Mouse (Mus musculus): ENCODE data around the gene Phb2. TPM values are rescaled to one million over a fixed set of nuclear protein-coding genes. Genes with fewer than 3 reads are reported as not detected.

Phb2 gene
- 151 and 193 TPM in 2 replicates for polyA plus RNA-seq (2012; rRNA removed)

GRCm38 (mm10) chr6:124711824-124712782 is at the start of gene Phb2, which contains the start of gene Emg1:
Gene Phb2, plus strand, starts transcription at chr6:124712336.
Gene Emg1, minus strand, starts transcription at chr6:124712178.

GRCm38 (mm10) chr6:124662477-124663423 is 49.4 kb upstream of the Phb2 start, which contains the start of gene Lpcat3:
Gene Lpcat3, plus strand, starts transcription at chr6:124663027.

GRCm38 (mm10) chr6:124738511-124739023 is 26.4 kb downstream of the Phb2 start, which contains the start of gene Ptpn6:
Gene Ptpn6, minus strand, starts transcription at chr6:124738714.

GRCm38 (mm10) chr6:124740888-124741761 is 29.0 kb downstream of the Phb2 start, which contains the start of gene Grcc10:
Gene Grcc10, minus strand, starts transcription at chr6:124741374.

GRCm38 (mm10) chr6:124755831-124756595 is 43.9 kb downstream of the Phb2 start, which contains the start of the genes Gm45234 and Atn1:
Gene Gm45234, minus strand, starts transcription at chr6:124756021.
Gene Atn1, minus strand, starts transcription at chr6:124756524.

Other genes with a start within 250 kb of the Phb2 start
- 1.5 and 1.6 TPM in 2 replicates for gene Clstn3, start 247.5 kb upstream of the Phb2 start, polyA plus RNA-seq (2012; rRNA removed)
- 0.87 and 1.7 TPM in 2 replicates for gene C1rl, start 219.2 kb upstream of the Phb2 start, polyA plus RNA-seq (2012; rRNA removed)
- 16.3 and 21.3 TPM in 2 replicates for gene C1ra, start 199.9 kb upstream of the Phb2 start, polyA plus RNA-seq (2012; rRNA removed)
- gene C1s1, start 170.0 kb upstream of the Phb2 start, polyA plus RNA-seq (2012; rRNA removed), result 25.9 and 28.2 TPM in 2 replicates
- gene C1rb, start 142.0 kb upstream of the Phb2 start, polyA plus RNA-seq (2012; rRNA removed), result not detected in 2 replicates
- not detected in 2 replicates for gene C1s2, start 76.3 kb upstream of the Phb2 start, polyA plus RNA-seq (2012; rRNA removed)
- 102 and 141 TPM in 2 replicates for gene Lpcat3, start 49.3 kb upstream of the Phb2 start, polyA plus RNA-seq (2012; rRNA removed)
- gene Emg1, start 158 bp upstream of the Phb2 start, polyA plus RNA-seq (2012; rRNA removed), result 36.9 and 39.0 TPM in 2 replicates
- 22.8 and 27.5 TPM in 2 replicates for gene Ptpn6, start 26.4 kb downstream of the Phb2 start, polyA plus RNA-seq (2012; rRNA removed)
- 180 and 222 TPM in 2 replicates for gene Grcc10, start 29.0 kb downstream of the Phb2 start, polyA plus RNA-seq (2012; rRNA removed)
- gene Gm45234, start 43.7 kb downstream of the Phb2 start, polyA plus RNA-seq (2012; rRNA removed), result not detected in 2 replicates
- 52.2 and 59.6 TPM in 2 replicates for gene Atn1, start 44.2 kb downstream of the Phb2 start, polyA plus RNA-seq (2012; rRNA removed)
- gene Eno2, start 57.3 kb downstream of the Phb2 start, polyA plus RNA-seq (2012; rRNA removed), result 8.6 and 8.8 TPM in 2 replicates
- gene Lrrc23, start 67.4 kb downstream of the Phb2 start, polyA plus RNA-seq (2012; rRNA removed), result 0.40 and 0.79 TPM in 2 replicates
- 39.0 and 41.2 TPM in 2 replicates for gene Spsb2, start 96.3 kb downstream of the Phb2 start, polyA plus RNA-seq (2012; rRNA removed)
- gene Tpi1, start 102.0 kb downstream of the Phb2 start, polyA plus RNA-seq (2012; rRNA removed), result 442 and 514 TPM in 2 replicates
- gene Usp5, start 117.1 kb downstream of the Phb2 start, polyA plus RNA-seq (2012; rRNA removed), result 66.9 and 70.4 TPM in 2 replicates
- 38.3 and 47.5 TPM in 2 replicates for gene Cdca3, start 117.2 kb downstream of the Phb2 start, polyA plus RNA-seq (2012; rRNA removed)
- gene Gnb3, start 127.9 kb downstream of the Phb2 start, polyA plus RNA-seq (2012; rRNA removed), result 0.21 and 0.29 TPM in 2 replicates
- 25.9 and 26.2 TPM in 2 replicates for gene P3h3, start 145.4 kb downstream of the Phb2 start, polyA plus RNA-seq (2012; rRNA removed)
- 2.3 and 2.7 TPM in 2 replicates for gene Gpr162, start 151.6 kb downstream of the Phb2 start, polyA plus RNA-seq (2012; rRNA removed)
- 2.7 and 3.0 TPM in 2 replicates for gene Cd4, start 175.9 kb downstream of the Phb2 start, polyA plus RNA-seq (2012; rRNA removed)
- gene Lag3, start 199.4 kb downstream of the Phb2 start, polyA plus RNA-seq (2012; rRNA removed), result 2.7 and 4.0 TPM in 2 replicates
- 894 and 1,886 TPM in 2 replicates for gene Ptms, start 207.8 kb downstream of the Phb2 start, polyA plus RNA-seq (2012; rRNA removed)
- gene Mlf2, start 219.1 kb downstream of the Phb2 start, polyA plus RNA-seq (2012; rRNA removed), result 357 and 413 TPM in 2 replicates

Measured in colon, adult 2 months (tissue).